ENCODE assay signal across 17 mouse cellular contexts in genomic region chr7:111411386-111411960, GRCm38 (mm10).
DNase-seq lines count a peak whose midpoint lies in the region; ATAC-seq and TF ChIP-seq lines count a peak whose summit lies in the region.
"Had no signal": no experiment of that assay in that cellular context is flagged by ENCODE, and none has a peak within 500 bp of the region (broad histone marks: within the 10 kb centered on the region; RNA-seq: fewer than 3 reads in every experiment).

No protein-coding gene starts in this region.

- peak overlapping the region; percentile 55 for H3K27ac ChIP-seq in left cerebral cortex, adult 2 months
- H3K27ac ChIP-seq: embryonic facial prominence, embryonic 12.5 days; macrophage had no signal

- TF ChIP-seq CTCF in left cerebral cortex, adult 2 months (IDR thresholded peaks at IDR 0.05): no peak

- intact Hi-C loops in left cerebral cortex, adult 2 months (cut with DNase I): no loop called here
- intact Hi-C loops in left cerebral cortex, postnatal 4 days (cut with DNase I): no loop called here

- H3K4me3 ChIP-seq in left cerebral cortex, adult 2 months: no peak overlapping the region
- H3K4me3 ChIP-seq: embryonic facial prominence, embryonic 12.5 days had no signal

- ATAC-seq in frontal cortex, adult (ENCODE audit: low TSS enrichment): peak; percentile 82; the same call in 1 of the 2 replicates
- ATAC-seq in monocyte, adult 5-6 weeks (replicated peaks; ENCODE audit: insufficient number of reproducible peaks, low FRiP score, low TSS enrichment, poor library complexity, severe bottlenecking): no peak

- no peak for DNase-seq in frontal cortex, postnatal 10 days (ENCODE audit: low spot score in 2 of 2)
- peak in 1 of 2 experiments; percentile 20 for DNase-seq in left cerebral cortex, adult 2 months (ENCODE audit: extremely low spot score in 1 of 2, low spot score in 2 of 2)
- no peak for DNase-seq in left cerebral cortex, postnatal 4 days
- DNase-seq in right cerebral cortex, postnatal 10 days (ENCODE audit: low spot score in 2 of 2): peak; percentile 35 to 66
- no peak for DNase-seq in right cerebral cortex, postnatal 14 days
- no peak for DNase-seq in urinary bladder, adult 2 months (ENCODE audit: low spot score)
- DNase-seq: adrenal gland, adult 2 months; cerebellum, adult 11-12 months; heart, adult 18-20 months; heart, postnatal 4 days; kidney, adult 8-10 months; kidney, postnatal 25 days; lung, adult 2 months had no signal

Comparison
In these comparisons a context has a peak if more than half of its experiments do, and no peak if none do; other contexts are left out.
1. DNase-seq: peak in right cerebral cortex, postnatal 10 days (2 of 2); none in frontal cortex, postnatal 10 days (0 of 2), left cerebral cortex, postnatal 4 days (single experiment), right cerebral cortex, postnatal 14 days (single experiment) and urinary bladder, adult 2 months (single experiment).